Mouse (Mus musculus): Measurements from ENCODE around the gene Soat2.

GRCm38 (mm10) chr15:102103371-102103946 is 46.9 kb upstream of the Soat2 start:
- no peak for TF ChIP-seq CTCF (IDR thresholded peaks at IDR 0.05; ENCODE audit: control insufficient read depth, insufficient read depth, insufficient replicate concordance, low read depth, low read length)
- no peak for TF ChIP-seq POLR2A (IDR thresholded peaks at IDR 0.05; ENCODE audit: control insufficient read depth, low read depth, low read length)
